Mouse (Mus musculus): ENCODE data around the gene Slc39a9. TPM values are rescaled to one million over a fixed set of nuclear protein-coding genes. Genes with fewer than 3 reads are reported as not detected.

Slc39a9 gene
- total and polyA plus RNA-seq, 2 experiments from 2014 or later, result 17.6 to 19.3 TPM

DNA sequence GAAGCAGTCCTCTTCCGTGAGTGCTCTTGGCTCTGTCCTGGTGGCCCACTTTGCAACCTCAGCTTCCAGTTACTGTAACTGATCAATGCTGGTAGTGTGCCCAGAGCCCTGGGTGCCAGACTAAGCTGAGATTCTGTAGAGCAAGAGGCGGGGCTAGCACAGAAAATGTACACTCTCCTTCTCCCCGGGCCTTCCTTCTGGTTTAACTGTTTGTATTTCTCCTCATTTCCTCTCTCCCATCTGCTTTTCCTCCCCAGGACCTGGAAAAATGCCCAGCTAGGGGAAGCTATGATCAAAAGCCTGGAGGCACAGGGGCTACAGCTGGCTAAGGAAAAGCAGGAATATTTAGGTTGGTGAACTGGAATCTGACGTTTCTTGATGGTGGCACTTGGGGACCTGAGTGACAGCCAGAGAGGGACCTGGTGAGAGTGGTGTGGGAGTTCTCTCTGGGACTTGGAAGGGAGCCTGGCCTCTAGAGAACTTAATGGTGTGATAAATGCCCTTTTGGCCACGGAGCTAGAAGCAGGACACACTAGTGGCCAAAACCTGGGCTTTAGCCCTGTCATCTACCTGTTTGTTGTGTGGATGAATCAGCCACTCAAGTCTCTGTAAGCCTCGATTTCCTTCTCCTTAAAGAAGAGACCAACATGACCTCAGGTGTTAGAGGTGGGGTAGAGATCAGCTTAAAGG lies 63.4 kb downstream of the Slc39a9 start:
- Histone ChIP-seq H3K27me3 (ENCODE audit: insufficient read depth, low read length) (no peaks in the 10 kb centered on the region), H3K27ac (ENCODE audit: low read depth, low read length) (no peak overlapping the region), H3K4me1 (ENCODE audit: insufficient read depth, low read length) (0 out of 2 replicates have a peak, but pooled peaks cover 3% of the 10 kb centered on the region), H3K9me3 (ENCODE audit: low read length) (no peaks in the 10 kb centered on the region), H3K9ac (replicated peaks; ENCODE audit: low read length, poor library complexity, severe bottlenecking) (no peak overlapping the region), H3K36me3 (ENCODE audit: insufficient read depth, low read length) (no peaks in the 10 kb centered on the region), H3K4me3 (ENCODE audit: low read depth, low read length) (no peak overlapping the region), H3K4me2 (ENCODE audit: low read depth, low read length, poor library complexity, severe bottlenecking) (no peak overlapping the region)
- DNase-seq (ENCODE audit: low spot score), result peak; percentile 75
- ATAC-seq (ENCODE audit: low FRiP score), result no peak
- TF ChIP-seq CTCF (IDR thresholded peaks at IDR 0.05), result no peak
- WGBS, result 45% methylated on average over 6 of the region's 6 CpGs

DNA sequence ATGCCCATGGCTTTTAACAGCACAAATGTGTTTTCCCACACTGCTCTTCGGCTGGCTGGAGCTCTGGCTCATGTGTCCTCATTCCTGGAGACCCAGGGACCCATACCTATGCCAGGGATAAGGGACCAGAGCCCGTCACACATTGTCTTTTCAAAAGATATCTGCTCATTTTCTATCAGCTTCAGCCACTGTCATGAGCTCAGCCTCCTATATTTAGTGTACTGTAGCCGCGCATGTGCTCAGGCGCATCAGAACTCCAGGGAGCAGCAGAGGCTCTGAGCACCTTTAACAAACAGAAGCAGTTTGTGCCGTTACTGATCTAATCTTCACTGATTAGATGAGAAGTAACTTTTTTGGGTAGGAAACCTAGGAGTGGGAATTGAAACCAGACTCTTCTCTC lies 72.2 kb downstream of the Slc39a9 start:
- Histone ChIP-seq H3K9ac (replicated peaks; ENCODE audit: low read length, poor library complexity, severe bottlenecking) (no peak overlapping the region), H3K9me3 (ENCODE audit: low read length) (no peaks in the 10 kb centered on the region), H3K4me2 (ENCODE audit: low read depth, low read length, poor library complexity, severe bottlenecking) (no peak overlapping the region), H3K36me3 (ENCODE audit: insufficient read depth, low read length) (no peaks in the 10 kb centered on the region), H3K27ac (ENCODE audit: low read depth, low read length) (no peak overlapping the region), H3K27me3 (ENCODE audit: insufficient read depth, low read length) (no peaks in the 10 kb centered on the region), H3K4me3 (ENCODE audit: low read depth, low read length) (no peak overlapping the region), H3K4me1 (ENCODE audit: insufficient read depth, low read length) (peaks cover 3% of the 10 kb centered on the region; the same call in 1 of the 2 replicates)
- 73% methylated on average over 6 of the region's 6 CpGs for WGBS
- ATAC-seq (ENCODE audit: low FRiP score), result no peak
- TF ChIP-seq CTCF (IDR thresholded peaks at IDR 0.05), result no peak
- DNase-seq (ENCODE audit: low spot score), result no peak

DNA sequence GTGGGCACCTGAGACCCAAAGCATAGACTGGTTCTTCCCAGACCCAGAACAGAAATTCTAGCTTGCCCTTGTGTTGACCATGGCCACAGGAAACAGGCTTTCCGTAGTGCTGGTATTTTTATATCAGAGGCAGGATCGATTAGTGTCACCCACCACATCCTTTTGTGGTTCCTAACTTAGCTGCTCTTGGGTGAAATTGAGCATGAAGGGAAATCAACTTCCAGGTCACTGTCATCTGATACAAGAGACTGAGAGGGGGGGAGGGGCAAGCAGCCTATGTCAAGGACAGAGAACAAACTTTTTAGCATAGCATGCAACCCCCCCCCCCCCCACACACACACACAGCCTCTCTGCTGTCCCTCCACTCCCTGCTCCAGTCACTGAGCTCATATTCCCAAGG lies 75.5 kb downstream of the Slc39a9 start:
- no peak for TF ChIP-seq CTCF (IDR thresholded peaks at IDR 0.05)
- no peak overlapping the region for H3K4me2 ChIP-seq (ENCODE audit: low read depth, low read length, poor library complexity, severe bottlenecking)
- H3K9me3 ChIP-seq (ENCODE audit: low read length), result no peaks in the 10 kb centered on the region
- peaks cover 3% of the 10 kb centered on the region; the same call in 1 of the 2 replicates for H3K4me1 ChIP-seq (ENCODE audit: insufficient read depth, low read length)
- H3K27me3 ChIP-seq (ENCODE audit: insufficient read depth, low read length), result no peaks in the 10 kb centered on the region
- WGBS, result 76% methylated on average over 2 of the region's 2 CpGs
- ATAC-seq (ENCODE audit: low FRiP score) (no peak), DNase-seq (ENCODE audit: low spot score) (no peak)
- no peak overlapping the region for H3K9ac ChIP-seq (replicated peaks; ENCODE audit: low read length, poor library complexity, severe bottlenecking)
- no peaks in the 10 kb centered on the region for H3K36me3 ChIP-seq (ENCODE audit: insufficient read depth, low read length)
- H3K4me3 ChIP-seq (ENCODE audit: low read depth, low read length), result no peak overlapping the region
- no peak overlapping the region for H3K27ac ChIP-seq (ENCODE audit: low read depth, low read length)

DNA sequence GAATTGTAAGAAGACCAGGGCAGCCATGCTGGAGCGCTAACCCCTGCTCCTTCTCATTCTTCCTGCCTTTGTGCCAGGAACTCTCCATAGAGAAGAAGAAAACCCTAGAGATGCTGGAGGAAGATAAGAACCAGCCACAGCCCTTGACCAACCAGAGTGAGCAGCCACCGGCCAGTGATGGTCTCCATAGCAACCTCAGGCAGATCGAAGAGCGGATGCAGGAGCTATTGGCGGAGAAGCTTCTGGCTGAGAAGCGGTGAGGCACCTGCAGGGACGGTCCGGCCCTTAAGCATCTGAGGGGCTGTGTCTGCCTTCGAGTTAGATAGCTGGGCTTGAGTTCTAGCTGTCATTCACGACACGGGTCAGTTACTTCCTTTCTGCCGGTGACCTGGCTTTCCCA lies 76.8 kb downstream of the Slc39a9 start:
- ATAC-seq (ENCODE audit: low FRiP score) (no peak), DNase-seq (ENCODE audit: low spot score) (no peak)
- no peak overlapping the region for H3K4me3 ChIP-seq (ENCODE audit: low read depth, low read length)
- H3K4me2 ChIP-seq (ENCODE audit: low read depth, low read length, poor library complexity, severe bottlenecking), result no peak overlapping the region
- H3K4me1 ChIP-seq (ENCODE audit: insufficient read depth, low read length), result peaks cover 3% of the 10 kb centered on the region; the same call in 1 of the 2 replicates
- H3K27ac ChIP-seq (ENCODE audit: low read depth, low read length), result no peak overlapping the region
- H3K27me3 ChIP-seq (ENCODE audit: insufficient read depth, low read length), result no peaks in the 10 kb centered on the region
- no peak for TF ChIP-seq CTCF (IDR thresholded peaks at IDR 0.05)
- no peak overlapping the region for H3K9ac ChIP-seq (replicated peaks; ENCODE audit: low read length, poor library complexity, severe bottlenecking)
- no peaks in the 10 kb centered on the region for H3K36me3 ChIP-seq (ENCODE audit: insufficient read depth, low read length)
- H3K9me3 ChIP-seq (ENCODE audit: low read length), result no peaks in the 10 kb centered on the region
- WGBS, result 27% methylated on average over 12 of the region's 12 CpGs

GRCm38 (mm10) chr12:80721458-80721857 lies 77.8 kb downstream of the Slc39a9 start:
- H3K9ac ChIP-seq (replicated peaks; ENCODE audit: low read length, poor library complexity, severe bottlenecking), result no peak overlapping the region
- no peaks in the 10 kb centered on the region for H3K27me3 ChIP-seq (ENCODE audit: insufficient read depth, low read length)
- no peaks in the 10 kb centered on the region for H3K36me3 ChIP-seq (ENCODE audit: insufficient read depth, low read length)
- H3K4me3 ChIP-seq (ENCODE audit: low read depth, low read length), result no peak overlapping the region
- TF ChIP-seq CTCF (IDR thresholded peaks at IDR 0.05), result no peak
- no peaks in the 10 kb centered on the region for H3K9me3 ChIP-seq (ENCODE audit: low read length)
- no peak overlapping the region for H3K4me2 ChIP-seq (ENCODE audit: low read depth, low read length, poor library complexity, severe bottlenecking)
- peaks cover 3% of the 10 kb centered on the region; the same call in 1 of the 2 replicates for H3K4me1 ChIP-seq (ENCODE audit: insufficient read depth, low read length)
- H3K27ac ChIP-seq (ENCODE audit: low read depth, low read length), result no peak overlapping the region
- no peak for DNase-seq (ENCODE audit: low spot score)
- ATAC-seq (ENCODE audit: low FRiP score), result no peak
- 87% methylated on average over 15 of the region's 15 CpGs for WGBS

- DNase-seq (ENCODE audit: low spot score) (peak; percentile 84), ATAC-seq (ENCODE audit: low FRiP score) (no peak)
- no peak overlapping the region for H3K9ac ChIP-seq (replicated peaks; ENCODE audit: low read length, poor library complexity, severe bottlenecking)
- no peaks in the 10 kb centered on the region for H3K36me3 ChIP-seq (ENCODE audit: insufficient read depth, low read length)
- no peaks in the 10 kb centered on the region for H3K27me3 ChIP-seq (ENCODE audit: insufficient read depth, low read length)
- no peaks in the 10 kb centered on the region for H3K9me3 ChIP-seq (ENCODE audit: low read length)
- H3K4me3 ChIP-seq (ENCODE audit: low read depth, low read length), result no peak overlapping the region
- WGBS, result 23% methylated on average over 10 of the region's 10 CpGs
- no peak overlapping the region for H3K4me2 ChIP-seq (ENCODE audit: low read depth, low read length, poor library complexity, severe bottlenecking)
- peaks cover 3% of the 10 kb centered on the region; the same call in 1 of the 2 replicates for H3K4me1 ChIP-seq (ENCODE audit: insufficient read depth, low read length)
- TF ChIP-seq CTCF (IDR thresholded peaks at IDR 0.05), result peak; percentile 91
- H3K27ac ChIP-seq (ENCODE audit: low read depth, low read length), result no peak overlapping the region
These were observed 81.3 kb downstream of the Slc39a9 start for GRCm38 (mm10) chr12:80724853-80725559.
